Mouse (Mus musculus): ENCODE results near the gene Kbtbd4.

The Kbtbd4 gene

DNA sequence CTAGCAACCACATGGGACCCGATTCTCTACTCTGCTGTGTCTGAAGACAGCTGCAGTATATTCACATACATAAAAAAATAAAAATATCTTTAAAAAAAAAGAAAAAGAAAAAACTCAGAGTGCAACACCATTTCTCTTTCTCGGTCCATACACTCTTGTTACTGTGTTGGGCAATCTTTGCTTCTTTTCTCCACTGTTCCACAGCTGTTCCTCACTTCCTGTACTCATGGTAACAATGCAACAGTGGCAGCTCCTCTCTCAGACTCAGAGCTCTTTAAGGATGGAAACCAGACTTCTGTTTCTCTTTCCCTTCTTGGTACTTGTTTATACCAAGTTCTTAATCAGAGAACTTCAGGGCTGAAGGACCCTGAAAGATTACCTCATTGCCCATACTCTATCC is 1.1 kb upstream of the Kbtbd4 start:
- no peak for DNase-seq (ENCODE audit: inconsistent age in 2 of 2, low spot score in 1 of 2)

DNA sequence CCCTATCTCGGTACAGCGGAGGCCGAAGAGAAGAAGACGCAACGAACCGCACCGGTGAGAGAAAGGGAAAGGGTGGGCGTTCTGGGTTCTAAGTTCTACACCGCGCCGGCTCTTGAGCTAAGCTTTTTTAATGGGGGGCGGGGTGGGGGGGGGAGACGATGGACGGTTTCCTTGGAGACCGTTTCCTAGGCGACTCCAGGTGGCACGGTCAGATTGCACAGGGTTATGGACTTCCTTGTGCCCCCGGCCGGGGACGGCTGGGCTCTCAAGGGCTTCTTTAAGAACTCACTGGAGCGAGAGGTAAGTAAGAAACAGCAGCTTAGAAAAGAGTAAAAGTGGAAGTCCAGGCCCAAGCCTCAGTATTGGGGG is 300 bp downstream of the Kbtbd4 start:
- no peak for DNase-seq (ENCODE audit: inconsistent age in 2 of 2, low spot score in 1 of 2)

DNA sequence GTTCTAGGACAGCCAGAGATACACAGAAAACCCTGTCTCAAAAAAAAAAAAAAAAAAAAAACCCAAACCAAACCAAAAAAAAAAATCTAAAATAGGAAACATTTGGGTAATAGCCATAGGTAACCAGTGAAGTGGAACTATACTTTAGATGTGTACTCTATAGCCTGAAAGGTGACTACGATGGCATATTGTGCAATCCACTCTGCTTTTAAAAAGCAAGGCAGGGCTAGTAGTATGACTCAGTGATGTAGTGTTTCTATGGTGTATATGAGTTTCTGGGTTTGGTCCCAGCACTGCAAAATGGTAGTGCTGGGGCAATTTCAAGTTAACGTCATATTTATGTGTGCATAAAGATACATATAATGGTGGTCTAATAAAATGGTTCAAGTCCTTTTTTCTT is 2.2 kb downstream of the Kbtbd4 start:
- DNase-seq (ENCODE audit: inconsistent age in 2 of 2, low spot score in 1 of 2), result no peak

DNA sequence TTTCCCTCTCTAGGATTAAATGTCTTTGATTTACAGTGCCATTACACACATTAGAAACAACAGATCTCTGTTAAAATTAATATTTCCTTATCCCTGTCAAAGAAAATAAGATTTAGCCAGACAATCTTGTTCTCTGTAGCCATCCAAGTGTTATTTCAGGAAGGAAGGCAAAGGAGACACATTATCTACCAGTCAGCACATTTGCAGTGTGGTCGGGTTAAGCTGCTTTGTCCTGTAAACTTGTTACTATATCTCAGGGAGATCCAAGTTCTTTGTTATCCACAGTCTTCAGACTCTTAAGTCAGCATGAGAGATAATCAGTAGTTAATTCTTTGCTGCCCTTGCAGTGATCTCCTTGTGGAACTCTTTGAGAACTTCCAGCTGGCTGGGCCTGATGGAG is 6.3 kb downstream of the Kbtbd4 start:
- no peak for DNase-seq (ENCODE audit: inconsistent age in 2 of 2, low spot score in 1 of 2)

DNA sequence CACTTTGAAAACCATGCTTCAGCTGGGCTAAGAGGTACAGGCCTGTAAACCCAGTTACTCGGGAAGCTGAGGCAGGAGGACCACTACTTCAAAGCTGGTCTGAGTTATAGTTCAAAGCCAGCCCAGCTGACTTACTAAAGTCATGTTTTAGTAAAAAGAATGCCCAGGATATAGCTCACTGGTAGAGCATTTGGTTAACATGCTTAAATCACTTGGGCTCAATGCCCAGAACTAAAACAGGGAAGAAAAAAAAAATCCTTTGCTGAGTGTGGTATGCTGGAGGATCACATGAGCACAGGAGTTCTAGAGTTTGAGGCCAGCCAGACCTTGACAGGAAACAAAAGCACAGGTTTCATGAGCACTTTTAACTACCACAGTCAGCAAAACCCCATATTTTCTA is 7.1 kb downstream of the Kbtbd4 start:
- no peak for DNase-seq (ENCODE audit: inconsistent age in 2 of 2, low spot score in 1 of 2)

DNA sequence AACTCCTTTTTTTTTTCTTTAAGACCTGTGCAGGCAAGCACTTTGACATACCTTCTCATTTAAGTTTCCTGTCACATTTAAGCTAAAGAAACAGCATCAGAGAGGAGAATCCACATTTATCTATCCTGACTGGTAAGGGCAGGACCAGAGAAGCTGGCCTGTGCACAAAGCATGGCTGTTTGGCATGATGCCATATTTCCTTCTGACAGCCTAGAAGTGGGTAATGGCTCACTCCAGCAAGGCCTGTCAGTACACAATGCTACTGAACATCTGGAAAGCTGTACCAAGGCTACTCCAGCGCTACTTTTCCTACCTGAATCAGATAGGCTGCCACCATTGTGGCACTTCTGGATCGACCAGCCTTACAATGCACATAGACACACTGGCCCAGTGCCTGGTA is 9.1 kb downstream of the Kbtbd4 start:
- peak; percentile 41 to 80 for DNase-seq (ENCODE audit: inconsistent age in 2 of 2, low spot score in 1 of 2)

DNA sequence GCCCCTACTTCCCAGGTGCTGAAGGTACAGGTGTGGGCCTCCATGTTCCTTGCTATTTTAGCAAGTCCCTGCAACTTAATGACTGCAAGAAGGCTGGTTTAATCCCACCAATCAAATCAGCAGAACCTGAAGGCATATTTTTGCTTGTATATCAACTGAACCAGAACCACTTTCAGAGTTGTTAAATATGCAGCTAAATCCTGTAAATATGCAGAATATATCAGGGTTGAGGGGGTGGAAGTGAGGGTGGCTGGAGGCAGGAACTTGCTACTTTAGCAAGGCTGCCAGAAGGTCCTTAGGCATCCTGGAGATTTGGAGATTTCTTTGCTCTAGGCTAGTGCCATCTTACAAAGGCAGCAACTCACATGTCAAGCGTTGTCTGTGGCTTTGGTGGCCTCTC is 11.0 kb downstream of the Kbtbd4 start:
- no peak for DNase-seq (ENCODE audit: inconsistent age in 2 of 2, low spot score in 1 of 2)

DNA sequence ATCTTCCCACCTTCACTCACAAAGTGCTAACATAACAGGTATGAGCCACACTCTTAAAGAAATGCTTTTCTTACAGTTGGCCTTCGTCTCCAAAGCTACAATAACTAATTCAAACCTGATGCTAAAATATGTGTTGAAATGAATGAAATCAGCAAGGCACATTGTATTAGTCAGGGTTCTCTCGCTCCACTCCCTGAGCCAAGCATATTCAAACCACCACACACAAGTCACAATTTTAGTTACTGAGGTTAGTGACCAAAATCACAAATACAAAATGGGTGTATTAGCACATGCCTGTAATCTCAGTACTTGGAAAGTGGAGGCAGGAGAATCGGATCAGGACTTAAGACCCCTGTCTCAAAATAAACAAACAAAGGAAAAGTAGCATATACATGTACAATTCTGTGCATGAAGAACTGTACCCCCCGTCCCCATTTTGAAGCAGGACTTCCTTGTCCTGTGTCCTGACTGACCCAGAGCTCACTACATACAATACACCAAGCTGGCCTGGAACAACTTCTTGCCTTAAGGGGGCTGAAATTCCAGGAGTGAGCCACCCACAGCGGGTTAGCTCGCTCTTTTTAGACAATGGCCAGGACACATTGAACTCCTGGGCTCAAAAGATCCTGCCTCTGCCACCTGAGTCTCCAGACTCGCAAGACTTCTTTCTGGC is 12.2 kb downstream of the Kbtbd4 start:
- no peak for DNase-seq (ENCODE audit: inconsistent age in 2 of 2, low spot score in 1 of 2)

DNA sequence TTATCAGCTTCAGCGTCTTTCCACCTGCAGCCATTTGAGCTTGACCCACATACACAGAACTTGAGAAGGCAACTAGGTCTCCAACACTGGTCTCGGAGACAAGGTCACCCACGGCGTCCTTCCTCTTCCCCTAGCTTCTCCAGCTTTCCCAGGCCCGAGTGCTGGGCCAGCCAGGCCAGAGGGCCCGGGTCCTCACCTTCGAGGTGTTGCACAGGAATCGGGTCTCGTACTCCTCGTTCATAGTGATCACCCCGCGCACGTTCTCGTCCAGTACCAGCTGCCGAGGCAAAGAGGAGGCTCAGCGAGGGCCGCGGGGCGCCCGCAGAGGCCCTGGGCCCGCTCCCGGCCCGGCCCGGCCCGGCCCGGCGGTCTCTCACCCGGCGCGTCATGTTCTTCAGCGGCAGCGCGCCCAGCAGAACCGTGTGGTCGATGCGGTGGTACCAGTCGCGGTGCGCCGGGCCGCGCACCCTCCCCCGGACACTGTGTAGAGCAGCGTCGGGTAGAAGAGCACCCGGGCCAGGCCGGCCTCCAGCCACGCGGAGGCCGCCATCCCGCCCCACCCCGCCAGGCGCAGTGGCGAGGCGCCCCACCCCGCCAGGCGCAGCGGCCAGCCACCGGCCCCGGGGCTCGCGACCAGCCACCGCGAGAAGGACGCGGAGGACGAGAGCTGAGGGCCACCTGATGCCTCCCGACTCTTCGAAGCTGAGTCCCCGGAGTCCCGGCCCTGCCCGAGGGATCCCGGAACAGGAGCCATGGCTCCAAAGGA is 12.9 kb downstream of the Kbtbd4 start:
- peak; percentile 77 to 93 for DNase-seq (ENCODE audit: inconsistent age in 2 of 2, low spot score in 1 of 2)

DNA sequence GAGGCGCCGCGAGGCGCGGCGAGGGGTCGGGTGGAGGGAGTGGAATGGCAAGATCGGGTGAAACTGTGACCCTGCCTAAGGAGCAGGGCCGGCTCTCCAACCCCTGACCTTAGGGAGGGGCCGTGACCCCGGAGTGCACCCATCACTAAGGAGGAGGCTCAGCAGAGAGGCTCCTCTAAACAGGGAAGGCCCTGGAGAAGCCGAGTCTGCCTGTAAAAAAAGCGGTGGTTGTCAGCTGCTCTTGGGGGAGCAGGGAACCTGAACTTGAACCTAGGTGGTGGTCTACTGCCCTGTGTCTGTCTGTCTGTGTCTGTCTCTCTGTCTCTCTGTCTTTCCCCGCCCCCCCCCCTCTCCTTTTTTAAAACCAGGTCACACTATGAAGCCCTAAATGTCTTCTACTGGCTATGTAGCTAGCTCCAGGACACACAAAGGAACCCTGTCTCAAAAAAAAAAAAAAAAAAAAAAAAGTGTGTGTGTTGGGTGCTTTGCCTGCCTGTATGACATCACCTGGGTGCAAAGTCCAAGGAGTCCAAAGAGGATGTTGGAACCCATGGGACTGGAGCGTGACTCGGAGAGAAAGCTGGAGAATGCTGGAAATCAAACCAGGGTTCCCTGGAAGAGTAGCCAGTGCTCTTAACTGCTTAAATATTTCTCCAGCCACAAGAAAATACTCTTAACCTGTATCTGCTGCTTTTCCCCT is 13.6 kb downstream of the Kbtbd4 start:
- peak; percentile 29 to 68 for DNase-seq (ENCODE audit: inconsistent age in 2 of 2, low spot score in 1 of 2)

DNA sequence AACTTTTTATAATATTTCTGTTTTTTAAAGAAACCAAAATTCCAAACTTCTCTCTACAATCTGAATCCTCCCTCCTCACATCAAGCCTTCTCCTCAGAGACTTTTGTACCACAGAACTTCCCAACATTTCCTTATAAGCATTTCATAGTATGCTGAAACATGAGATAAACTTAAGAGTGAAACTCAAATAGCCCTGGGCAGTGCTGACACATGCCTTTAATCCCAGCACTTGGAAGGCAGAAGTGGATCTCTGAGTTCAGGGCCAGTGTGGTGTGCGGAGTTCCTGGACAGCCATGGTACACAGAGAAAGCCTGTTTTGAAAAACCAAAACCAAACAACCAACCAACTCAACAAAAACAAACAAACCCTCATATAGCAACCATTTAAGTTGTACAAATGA is 16.6 kb downstream of the Kbtbd4 start:
- DNase-seq (ENCODE audit: inconsistent age in 2 of 2, low spot score in 1 of 2), result no peak

DNA sequence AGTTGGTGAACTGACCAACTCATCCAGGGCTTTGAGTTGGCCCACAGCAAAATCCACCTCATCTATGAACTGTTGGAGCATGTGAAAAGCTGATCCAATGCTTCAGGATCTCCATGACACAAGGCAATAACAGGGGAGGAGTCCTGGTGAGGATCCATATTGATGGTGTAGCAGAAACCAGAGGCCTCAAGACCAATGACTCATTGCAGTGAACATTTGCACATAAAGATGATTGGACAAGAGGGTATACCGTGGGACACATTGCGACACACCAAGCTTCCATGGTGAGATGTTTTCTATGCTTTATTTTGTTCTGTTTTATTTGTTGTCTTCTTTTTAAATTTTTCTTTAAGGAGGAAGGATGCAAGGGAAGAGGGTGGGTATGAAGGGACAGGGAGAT is 18.1 kb downstream of the Kbtbd4 start:
- no peak for DNase-seq (ENCODE audit: inconsistent age in 2 of 2, low spot score in 1 of 2)

DNA sequence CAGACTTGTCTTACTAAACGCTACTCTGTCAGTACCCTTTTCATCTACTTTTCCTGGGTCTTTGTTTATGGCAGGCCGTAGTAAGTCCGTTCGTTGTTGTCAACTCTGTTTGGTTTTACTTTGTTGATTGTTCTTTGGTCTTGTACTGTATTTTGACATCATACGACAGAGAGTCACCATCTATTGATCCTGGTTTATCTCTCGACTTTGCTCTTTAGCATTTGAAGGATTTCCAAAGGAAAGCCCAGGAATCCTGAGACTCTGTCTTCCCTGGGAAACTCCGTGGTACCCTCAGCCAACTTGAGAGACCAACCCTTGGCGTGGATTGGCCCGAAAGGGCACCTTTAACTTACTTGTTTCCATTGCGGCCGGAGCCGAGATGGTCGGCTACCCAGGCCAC is 24.0 kb downstream of the Kbtbd4 start:
- no peak for DNase-seq (ENCODE audit: inconsistent age in 2 of 2, low spot score in 1 of 2)

DNA sequence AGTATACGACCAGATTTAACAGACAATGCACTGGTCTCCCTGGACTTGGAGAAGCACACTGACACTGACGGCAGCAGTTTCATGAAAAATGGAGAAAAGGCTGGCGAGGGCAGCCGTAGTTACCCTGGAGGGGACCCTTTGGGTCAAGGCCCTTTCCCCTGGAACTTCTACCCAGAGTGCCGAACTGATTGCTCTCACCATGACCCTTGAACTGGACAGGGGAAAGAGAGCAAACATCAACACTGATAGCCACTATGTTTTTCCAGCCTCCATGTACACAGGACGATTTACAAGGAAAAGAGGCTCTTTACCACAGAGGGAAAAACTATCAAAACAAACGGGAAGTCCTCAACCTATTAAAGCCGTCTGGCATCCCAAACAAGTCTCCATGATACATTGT is 27.3 kb downstream of the Kbtbd4 start:
- DNase-seq (ENCODE audit: inconsistent age in 2 of 2, low spot score in 1 of 2), result no peak

DNA sequence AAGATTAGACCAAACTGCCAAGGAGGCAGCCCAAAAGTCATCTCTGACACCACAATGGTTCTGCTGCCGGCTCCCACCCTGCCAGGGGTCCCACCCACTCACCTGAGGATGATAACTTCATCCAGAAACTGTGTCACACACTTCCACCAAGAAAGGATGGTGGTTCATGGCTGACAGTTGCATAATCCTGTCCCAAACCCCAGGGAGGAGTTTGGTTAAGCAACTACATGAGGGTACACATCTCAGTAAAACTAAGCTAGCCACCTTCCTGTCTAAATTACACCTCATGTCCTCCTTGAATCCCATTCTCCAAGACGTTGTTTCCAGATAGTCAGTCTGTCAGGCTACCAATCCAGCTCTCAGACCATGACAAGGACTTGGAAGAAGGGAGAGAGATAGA is 27.7 kb downstream of the Kbtbd4 start:
- no peak for DNase-seq (ENCODE audit: inconsistent age in 2 of 2, low spot score in 1 of 2)

DNA sequence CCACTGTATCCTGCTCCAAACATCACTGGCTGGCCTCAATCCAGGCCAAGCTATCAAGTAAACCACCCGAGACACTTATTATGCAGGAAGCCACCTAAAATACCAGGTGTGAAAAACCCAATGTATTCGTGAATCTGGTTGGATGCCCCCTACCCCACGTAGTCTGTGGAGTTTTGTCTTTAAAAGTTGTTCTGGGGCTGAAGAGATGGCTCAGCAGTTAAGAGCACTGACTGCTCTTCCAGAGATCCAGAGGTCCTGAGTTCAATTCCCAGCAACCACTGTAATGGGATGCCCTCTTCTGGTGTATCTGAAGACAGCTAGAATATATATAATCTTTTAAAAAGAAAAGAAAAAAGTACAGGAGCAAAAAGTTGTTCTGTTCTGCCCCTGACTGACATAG is 33.8 kb downstream of the Kbtbd4 start:
- no peak for DNase-seq (ENCODE audit: inconsistent age in 2 of 2, low spot score in 1 of 2)

DNA sequence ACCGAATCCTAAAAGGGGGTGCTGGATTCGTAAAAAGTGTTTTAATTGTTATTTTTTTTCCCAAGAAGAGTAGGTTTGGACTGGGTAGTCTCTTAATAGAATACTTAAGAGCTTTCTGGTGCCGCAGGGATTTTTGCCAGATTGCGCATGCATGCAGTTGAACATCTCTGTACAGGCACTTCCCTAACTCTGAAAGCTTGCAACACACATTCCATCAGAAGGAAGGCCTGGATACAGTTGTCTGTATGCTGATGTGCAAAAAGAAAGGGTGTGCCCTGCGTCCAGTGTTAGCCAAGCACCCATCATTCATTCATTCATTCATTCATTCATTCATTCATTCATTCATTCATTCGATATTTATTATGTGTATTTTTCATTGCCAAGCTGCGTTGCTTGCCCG is 35.2 kb downstream of the Kbtbd4 start:
- no peak for DNase-seq (ENCODE audit: inconsistent age in 2 of 2, low spot score in 1 of 2)

DNA sequence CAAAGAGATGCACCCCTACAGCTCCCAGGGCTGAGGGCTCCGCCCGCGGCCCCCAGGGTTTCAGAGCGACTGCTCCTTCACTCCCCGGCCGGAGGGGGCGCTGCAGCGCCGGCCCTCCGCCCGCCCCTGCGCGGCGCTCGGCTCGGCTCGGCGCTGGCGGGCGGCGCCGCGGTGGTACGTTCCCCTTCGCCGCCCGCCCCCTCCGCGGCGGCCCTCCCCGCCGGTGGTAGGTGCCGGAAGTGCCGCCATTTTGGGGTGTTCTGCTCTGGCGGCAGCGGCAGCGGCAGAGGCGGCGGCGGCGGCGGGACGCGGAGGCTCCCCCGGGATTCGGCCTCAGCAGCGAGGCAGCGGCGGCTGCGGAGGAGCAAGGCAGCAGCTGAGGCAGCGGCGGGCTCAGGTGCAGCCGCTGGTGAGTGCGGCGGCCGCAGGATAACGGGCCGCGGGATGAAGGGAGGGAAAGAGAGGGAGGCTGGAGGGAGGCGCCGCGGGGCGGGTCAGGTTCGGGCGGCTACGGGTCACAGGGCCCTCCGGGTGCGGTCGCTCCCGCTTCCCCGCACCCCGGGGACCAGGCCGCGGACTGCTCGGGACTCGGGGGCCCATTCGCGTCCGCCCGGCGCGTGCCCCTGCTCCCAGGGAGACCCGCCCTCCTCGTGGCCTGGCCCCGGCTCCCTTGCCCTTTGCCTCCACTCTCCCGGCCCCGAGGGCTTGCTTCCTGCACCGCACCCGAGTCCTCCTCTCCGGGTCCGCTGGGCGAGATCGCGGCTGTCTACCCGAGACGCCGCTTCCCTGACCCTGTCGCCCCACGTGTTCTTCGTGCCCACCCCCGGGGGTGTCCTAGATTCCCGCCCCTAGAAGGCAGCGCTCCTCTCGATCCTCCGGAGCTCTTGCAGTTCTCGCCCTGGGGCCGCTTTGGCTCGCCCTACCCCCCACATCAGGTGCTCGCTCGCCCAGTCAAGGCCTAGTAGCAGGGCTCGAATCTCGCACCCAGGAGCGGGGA is 36.0 kb downstream of the Kbtbd4 start, which contains the start of gene Celf1:
Gene Celf1 (plus strand): TSS at position 150 of the 997 bp plus-strand sequence.
- DNase-seq (ENCODE audit: inconsistent age in 2 of 2, low spot score in 1 of 2), result peak; percentile 89 to 96

DNA sequence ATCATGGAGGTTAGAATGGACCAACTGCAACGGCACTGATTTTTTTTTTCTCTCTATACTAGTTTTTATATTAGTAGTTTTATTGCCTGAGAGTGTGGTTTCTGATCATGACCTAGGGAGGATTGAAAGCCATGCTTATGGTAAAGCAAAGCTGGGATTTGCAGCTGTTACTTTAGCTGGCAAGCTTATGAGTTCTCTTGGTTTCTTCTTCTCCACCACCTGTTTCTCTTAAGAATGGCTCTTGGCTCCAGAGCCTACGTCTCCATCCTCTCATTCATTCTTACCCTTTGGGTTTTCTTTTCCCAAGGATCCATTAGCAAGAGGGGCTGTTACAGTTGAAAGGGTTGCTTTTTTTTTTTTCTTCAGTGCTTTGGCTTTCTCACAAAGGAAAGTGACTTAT is 37.2 kb downstream of the Kbtbd4 start:
- DNase-seq (ENCODE audit: inconsistent age in 2 of 2, low spot score in 1 of 2), result no peak

DNA sequence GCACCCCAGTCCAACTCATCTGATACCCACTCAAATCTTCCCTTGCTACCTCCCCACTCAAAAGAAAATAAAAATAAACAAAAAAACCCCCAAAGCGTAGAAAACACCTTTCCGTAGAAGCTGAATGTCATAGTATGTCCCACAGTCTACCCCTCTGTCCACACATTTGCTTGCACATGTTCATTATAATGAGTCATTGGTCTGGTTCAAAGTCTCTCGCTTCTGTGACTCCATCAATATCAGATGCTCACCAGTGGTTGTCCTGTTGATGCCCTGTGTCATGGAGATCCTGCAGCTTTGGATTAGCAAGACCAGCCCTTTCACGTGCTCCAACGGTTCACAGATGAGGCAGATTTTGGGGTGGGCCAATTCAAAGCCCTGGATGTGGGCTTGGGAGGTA is 45.6 kb downstream of the Kbtbd4 start:
- DNase-seq (ENCODE audit: inconsistent age in 2 of 2, low spot score in 1 of 2), result peak in 1 of 2 experiments; percentile 43

DNA sequence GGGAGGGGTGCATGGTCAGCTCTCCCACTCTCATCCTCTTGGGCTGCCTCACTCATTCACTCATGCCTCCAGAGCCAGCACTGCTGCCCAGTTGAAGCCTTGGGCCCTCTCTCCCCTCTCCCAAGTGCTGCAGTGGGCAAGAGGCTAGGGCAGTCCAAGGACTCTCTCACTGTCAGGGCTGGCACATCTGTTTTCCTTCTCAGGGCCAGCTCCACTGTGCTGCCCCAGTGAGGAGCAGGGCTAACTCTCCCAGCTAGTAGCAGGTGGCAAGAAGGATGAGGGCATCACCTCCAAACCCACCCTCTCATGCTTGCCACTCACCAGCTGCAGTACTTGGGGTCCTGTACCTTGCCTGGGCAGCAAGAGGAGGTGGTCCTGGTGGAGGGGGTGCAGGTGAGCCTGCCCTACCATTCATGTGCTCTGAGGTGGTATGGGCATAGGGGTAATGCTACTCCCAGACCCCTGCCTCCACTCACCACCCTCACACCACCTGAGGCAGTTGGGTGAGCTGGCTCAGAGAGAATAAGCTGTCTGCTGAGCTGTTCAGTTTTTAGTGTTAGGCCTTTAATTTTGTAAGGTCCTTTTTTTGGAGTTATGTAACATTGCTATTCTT is 46.1 kb downstream of the Kbtbd4 start:
- DNase-seq (ENCODE audit: inconsistent age in 2 of 2, low spot score in 1 of 2), result peak; percentile 23 to 67

All from adrenal gland, adult (tissue).